Mouse (Mus musculus): ENCODE measurements around the gene Alas2. TPM values are rescaled to one million over a fixed set of nuclear protein-coding genes. Genes with fewer than 3 reads are reported as not detected.

The Alas2 gene
- total and polyA plus RNA-seq, 3 experiments = 3.6 to 27.5 (median 24.8) TPM

Small RNA genes within 50 kb of the gene (microRNA-seq; reads per million reads assigned to microRNA genes)
- gene Mir3620 = 0 reads per million in 2 experiments

Other genes starting within 250 kb of the Alas2 start
- gene Tmem29, start 88.2 kb upstream of the Alas2 start, total RNA-seq (2021) = 10 to 100 TPM; 17.4 to 31.8 TPM
- 1.00 and 1.1 TPM in 2 replicates for gene Tmem29, start 88.2 kb upstream of the Alas2 start, polyA plus RNA-seq (2012; rRNA removed)
- gene Pfkfb1, start 40.9 kb downstream of the Alas2 start, total RNA-seq (2021) = 10 to 100 TPM in 1 of 2 experiments, 1 to 10 TPM in 1; 8.9 to 24.6 TPM
- 5.8 and 11.2 TPM in 2 replicates for gene Pfkfb1, start 40.9 kb downstream of the Alas2 start, polyA plus RNA-seq (2012; rRNA removed)
- gene Apex2, start 42.5 kb downstream of the Alas2 start, total RNA-seq (2021) = 10 to 100 TPM; 13.1 to 13.9 TPM
- 6.4 and 7.8 TPM in 2 replicates for gene Apex2, start 42.5 kb downstream of the Alas2 start, polyA plus RNA-seq (2012; rRNA removed)
- 10 to 100 TPM; 10.0 to 10.5 TPM for gene Tro, start 110.2 kb downstream of the Alas2 start, total RNA-seq (2021)
- gene Tro, start 110.2 kb downstream of the Alas2 start, polyA plus RNA-seq (2012; rRNA removed) = 3.0 and 4.0 TPM in 2 replicates

Measured in adrenal gland, adult 2 months (tissue).